Mouse (Mus musculus) embryonic facial prominence, embryonic 10.5 days (tissue): ENCODE results near the gene Mcub. TPM values are rescaled to one million over a fixed set of nuclear protein-coding genes. Genes with fewer than 3 reads are reported as not detected.
A peak's percentile ranks its signal among the peaks of the same experiment; 100 is the strongest.

Experiments
- DNase-seq: peaks from one replicate; pipeline ENCODE4 v3.0.0-alpha.2; 2017; ENCODE audit warnings: low spot score
- H3K27ac ChIP-seq: fragments of 300-500 bp; sonication (generic); replicated peaks from 2 replicates; pipeline ENCODE4 v1.5.1; 2016; ENCODE audit warnings: mild to moderate bottlenecking
- H3K27me3 ChIP-seq: fragments of 300-500 bp; sonication (generic); replicated peaks from 2 replicates; pipeline ENCODE4 v1.6.1; 2016; ENCODE audit warnings: low read depth, mild to moderate bottlenecking; ENCODE audit not compliant: poor library complexity, severe bottlenecking
- H3K36me3 ChIP-seq: fragments of 300-500 bp; sonication (generic); replicated peaks from 2 replicates; pipeline ENCODE4 v1.6.1; 2016; ENCODE audit warnings: mild to moderate bottlenecking, moderate library complexity
- H3K4me1 ChIP-seq: fragments of 300-500 bp; sonication (generic); 2 replicates; pipeline ENCODE4 v1.6.1; 2016
- H3K4me3 ChIP-seq: fragments of 300-500 bp; sonication (generic); 2 replicates; pipeline ENCODE4 v1.5.1; 2016; ENCODE audit warnings: mild to moderate bottlenecking, moderate library complexity
- H3K9me3 ChIP-seq: fragments of 300-500 bp; sonication (generic); 2 replicates; pipeline ENCODE4 v1.6.1; 2016; ENCODE audit warnings: mild to moderate bottlenecking
- WGBS: fragments of 180-500 bp; shearing (Covaris S2); methylation state at CpG from one replicate; pipeline ENCODE4 v1.1.7; 2016; 5-methylcytosine and 5-hydroxymethylcytosine counted together
- polyA plus RNA-seq: library from polyadenylated mRNA; unstranded; fragments of >200 nt; fragmentation: Nextera tagmentation; extraction: Ambion mirVana; gene quantifications from 2 replicates; pipeline ENCODE4 v1.2.1, GENCODE M21; 2016

Gene Mcub
- 1.2 and 1.4 TPM in 2 replicates for polyA plus RNA-seq

GRCm38 (mm10) chr3:129969432-129970395 is at the start of gene Mcub:
Gene Mcub, minus strand, starts transcription at chr3:129970206.
- H3K27ac ChIP-seq, result peak within 1 kb of the TSS; percentile 61
- WGBS, result under 1% methylated on average over 63 of the region's 63 CpGs
- peaks cover 24% of the 10 kb centered on the region for H3K4me1 ChIP-seq

GRCm38 (mm10) chr3:130012943-130013342 is 42.9 kb upstream of the Mcub start:
- WGBS, result 85% methylated on average over 2 of the region's 2 CpGs
- Histone ChIP-seq H3K4me3 (no peak overlapping the region), H3K9me3 (no peaks in the 10 kb centered on the region), H3K36me3 (peaks cover 79% of the 10 kb centered on the region), H3K27me3 (no peaks in the 10 kb centered on the region), H3K27ac (no peak overlapping the region), H3K4me1 (no peaks in the 10 kb centered on the region)
- no peak for DNase-seq

More at GRCm38 (mm10) chr3:129969432-129970395, at the start of gene Mcub:
- Histone ChIP-seq H3K4me3 (peak within 1 kb of the TSS; percentile 79), H3K27me3 (peaks cover 63% of the 10 kb centered on the region), H3K36me3 (no peaks in the 10 kb centered on the region), H3K9me3 (no peaks in the 10 kb centered on the region)
- DNase-seq, result peak; percentile 59

GRCm38 (mm10) chr3:130011236-130011635 is 41.2 kb upstream of the Mcub start:
- Histone ChIP-seq H3K27ac (no peak overlapping the region), H3K27me3 (no peaks in the 10 kb centered on the region), H3K36me3 (peaks cover 82% of the 10 kb centered on the region), H3K4me3 (no peak overlapping the region), H3K9me3 (no peaks in the 10 kb centered on the region), H3K4me1 (no peaks in the 10 kb centered on the region)
- DNase-seq, result no peak
- WGBS, result 82% methylated on average over 1 of the region's 1 CpGs

- peaks cover 96% of the 10 kb centered on the region for H3K36me3 ChIP-seq
- 95% methylated on average over 7 of the region's 7 CpGs for WGBS
Measured at GRCm38 (mm10) chr3:130006141-130006540, 36.1 kb upstream of the Mcub start.

GRCm38 (mm10) chr3:130000926-130001325 is 30.9 kb upstream of the Mcub start:
- Histone ChIP-seq H3K27me3 (no peaks in the 10 kb centered on the region), H3K4me3 (no peak overlapping the region), H3K27ac (no peak overlapping the region), H3K4me1 (no peaks in the 10 kb centered on the region), H3K36me3 (peaks cover 98% of the 10 kb centered on the region), H3K9me3 (no peaks in the 10 kb centered on the region)
- no peak for DNase-seq
- WGBS, result 94% methylated on average over 11 of the region's 11 CpGs

More at GRCm38 (mm10) chr3:130006141-130006540, 36.1 kb upstream of the Mcub start:
- no peak overlapping the region for H3K4me3 ChIP-seq
- no peaks in the 10 kb centered on the region for H3K27me3 ChIP-seq
- no peak overlapping the region for H3K27ac ChIP-seq
- H3K4me1 ChIP-seq, result no peaks in the 10 kb centered on the region
- no peak for DNase-seq
- no peaks in the 10 kb centered on the region for H3K9me3 ChIP-seq

- H3K36me3 ChIP-seq, result peaks cover 98% of the 10 kb centered on the region
- no peaks in the 10 kb centered on the region for H3K9me3 ChIP-seq
- no peaks in the 10 kb centered on the region for H3K4me1 ChIP-seq
- no peak for DNase-seq
- H3K27ac ChIP-seq, result no peak overlapping the region
- H3K27me3 ChIP-seq, result no peaks in the 10 kb centered on the region
- WGBS, result 93% methylated on average over 6 of the region's 6 CpGs
- no peak overlapping the region for H3K4me3 ChIP-seq
Measured at GRCm38 (mm10) chr3:129998526-129998925, 28.5 kb upstream of the Mcub start.

GRCm38 (mm10) chr3:129998001-129998400 is 28.0 kb upstream of the Mcub start:
- Histone ChIP-seq H3K27me3 (no peaks in the 10 kb centered on the region), H3K4me1 (no peaks in the 10 kb centered on the region), H3K4me3 (no peak overlapping the region), H3K9me3 (no peaks in the 10 kb centered on the region), H3K36me3 (peaks cover 98% of the 10 kb centered on the region), H3K27ac (no peak overlapping the region)
- no peak for DNase-seq
- 91% methylated on average over 7 of the region's 7 CpGs for WGBS

- DNase-seq, result no peak
- 88% methylated on average over 3 of the region's 3 CpGs for WGBS
- no peak overlapping the region for H3K27ac ChIP-seq
- no peak overlapping the region for H3K4me3 ChIP-seq
- H3K36me3 ChIP-seq, result peaks cover 98% of the 10 kb centered on the region
- no peaks in the 10 kb centered on the region for H3K27me3 ChIP-seq
- H3K9me3 ChIP-seq, result no peaks in the 10 kb centered on the region
- no peaks in the 10 kb centered on the region for H3K4me1 ChIP-seq
Measured at GRCm38 (mm10) chr3:129997324-129997723, 27.3 kb upstream of the Mcub start.

GRCm38 (mm10) chr3:129987297-129987696 is 17.3 kb upstream of the Mcub start:
- no peak for DNase-seq
- Histone ChIP-seq H3K9me3 (no peaks in the 10 kb centered on the region), H3K27me3 (no peaks in the 10 kb centered on the region), H3K4me3 (no peak overlapping the region), H3K36me3 (peaks cover 99% of the 10 kb centered on the region), H3K27ac (no peak overlapping the region), H3K4me1 (no peaks in the 10 kb centered on the region)
- WGBS, result 95% methylated on average over 13 of the region's 13 CpGs

GRCm38 (mm10) chr3:129985335-129985734 is 15.3 kb upstream of the Mcub start:
- no peaks in the 10 kb centered on the region for H3K27me3 ChIP-seq
- peaks cover 90% of the 10 kb centered on the region for H3K36me3 ChIP-seq
- no peak for DNase-seq
- H3K4me1 ChIP-seq, result no peaks in the 10 kb centered on the region
- no peaks in the 10 kb centered on the region for H3K9me3 ChIP-seq
- H3K4me3 ChIP-seq, result no peak overlapping the region
- whole genome bisulfite sequencing, result 91% methylated on average over 4 of the region's 4 CpGs
- no peak overlapping the region for H3K27ac ChIP-seq

GRCm38 (mm10) chr3:129984797-129985196 is 14.8 kb upstream of the Mcub start:
- Histone ChIP-seq H3K36me3 (peaks cover 84% of the 10 kb centered on the region), H3K9me3 (no peaks in the 10 kb centered on the region), H3K4me1 (no peaks in the 10 kb centered on the region), H3K4me3 (no peak overlapping the region), H3K27ac (no peak overlapping the region), H3K27me3 (no peaks in the 10 kb centered on the region)
- WGBS, result 93% methylated on average over 5 of the region's 5 CpGs
- DNase-seq, result no peak

- Histone ChIP-seq H3K27ac (no peak overlapping the region), H3K9me3 (no peaks in the 10 kb centered on the region), H3K4me3 (no peak overlapping the region), H3K4me1 (peaks cover 2% of the 10 kb centered on the region; the same call in 1 of the 2 replicates), H3K27me3 (no peaks in the 10 kb centered on the region), H3K36me3 (peaks cover 59% of the 10 kb centered on the region)
- DNase-seq, result no peak
- 68% methylated on average over 5 of the region's 5 CpGs for WGBS
Measured at GRCm38 (mm10) chr3:129982271-129982670, 12.3 kb upstream of the Mcub start.

- Histone ChIP-seq H3K4me3 (no peak overlapping the region), H3K9me3 (no peaks in the 10 kb centered on the region), H3K36me3 (peaks cover 54% of the 10 kb centered on the region), H3K27me3 (no peaks in the 10 kb centered on the region), H3K27ac (no peak overlapping the region), H3K4me1 (peaks cover 2% of the 10 kb centered on the region; the same call in 1 of the 2 replicates)
- 90% methylated on average over 11 of the region's 11 CpGs for WGBS
- DNase-seq, result no peak
Measured at GRCm38 (mm10) chr3:129981756-129982155, 11.8 kb upstream of the Mcub start.
